Mouse (Mus musculus) hindbrain, embryonic 13.5 days (tissue): ENCODE data around the gene Usp18. TPM values are rescaled to one million over a fixed set of nuclear protein-coding genes. Genes with fewer than 3 reads are reported as not detected.

Experiments
- ATAC-seq: fragments of 200-750 bp; cut with Nextera tagmentation; 2 replicates; pipeline ENCODE4 v1.8.0; 2017; ENCODE audit warnings: moderate TSS enrichment; ENCODE audit not compliant: low FRiP score
- H3K27ac ChIP-seq: fragments of 300-500 bp; sonication (generic); 2 replicates; pipeline ENCODE4 v1.5.1; 2015; ENCODE audit warnings: inconsistent platforms, mild to moderate bottlenecking, moderate library complexity
- H3K27me3 ChIP-seq: fragments of 300-500 bp; sonication (generic); 2 replicates; pipeline ENCODE4 v1.6.1; 2015; ENCODE audit warnings: mild to moderate bottlenecking, inconsistent platforms
- H3K36me3 ChIP-seq: fragments of 300-500 bp; sonication (generic); 2 replicates; pipeline ENCODE4 v1.6.1; 2015; ENCODE audit warnings: mild to moderate bottlenecking, inconsistent platforms
- H3K4me1 ChIP-seq: fragments of 300-500 bp; sonication (generic); replicated peaks from 2 replicates; pipeline ENCODE4 v1.6.1; 2015; ENCODE audit warnings: inconsistent platforms
- H3K4me2 ChIP-seq: fragments of 300-500 bp; sonication (generic); 2 replicates; pipeline ENCODE4 v1.6.1; 2015; ENCODE audit warnings: inconsistent platforms, mild to moderate bottlenecking, moderate library complexity
- H3K4me3 ChIP-seq: fragments of 300-500 bp; sonication (generic); 2 replicates; pipeline ENCODE4 v1.5.1; 2015; ENCODE audit warnings: mild to moderate bottlenecking, inconsistent platforms
- H3K9ac ChIP-seq: fragments of 300-500 bp; sonication (generic); 2 replicates; pipeline ENCODE4 v1.6.1; 2015; ENCODE audit warnings: mild to moderate bottlenecking, inconsistent platforms
- H3K9me3 ChIP-seq: fragments of 300-500 bp; sonication (generic); 2 replicates; pipeline ENCODE4 v1.6.1; 2016; ENCODE audit warnings: inconsistent platforms
- WGBS: fragments of 180-500 bp; shearing (Covaris S2); methylation state at CpG from one replicate; pipeline ENCODE4 v1.1.7; 2015; 5-methylcytosine and 5-hydroxymethylcytosine counted together
- polyA plus RNA-seq: library from polyadenylated mRNA; unstranded; fragments of >200 nt; fragmentation: Nextera tagmentation; extraction: Ambion mirVana; gene quantifications from 2 replicates; pipeline ENCODE4 v1.2.1, GENCODE M21; 2015

Gene Usp18
- polyA plus RNA-seq, 1 experiment from 2014 or later = 0.96 TPM

GRCm38 (mm10) chr6:121270156-121270555, 24.4 kb downstream of the Usp18 start:
- no peak for ATAC-seq
- 86% methylated on average over 6 of the region's 6 CpGs for WGBS

DNA sequence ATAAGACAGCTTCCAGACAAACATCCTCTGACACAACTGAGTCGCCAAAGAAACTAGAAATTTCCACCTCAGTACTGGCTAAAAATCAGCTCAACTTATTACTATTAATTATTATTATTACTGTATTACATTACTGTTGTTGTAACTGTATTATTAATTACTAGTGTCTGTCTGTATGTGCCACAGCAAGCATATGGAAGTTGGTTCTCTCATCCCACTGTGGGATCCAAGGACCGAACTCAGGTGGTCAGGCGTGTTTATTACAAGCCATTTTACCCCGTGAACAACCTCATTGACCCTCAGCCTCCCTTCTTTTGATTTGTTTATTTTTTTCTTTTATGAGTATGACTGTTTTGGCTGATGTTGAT, 26.0 kb downstream of the Usp18 start:
- Histone ChIP-seq H3K27ac (no peak overlapping the region), H3K4me3 (no peak overlapping the region), H3K4me1 (peaks cover 2% of the 10 kb centered on the region; the same call in 1 of the 2 replicates), H3K9me3 (no peaks in the 10 kb centered on the region), H3K9ac (no peak overlapping the region), H3K4me2 (peak overlapping the region; percentile 61), H3K36me3 (no peaks in the 10 kb centered on the region), H3K27me3 (no peaks in the 10 kb centered on the region)
- peak; percentile 53; the same call in 1 of the 2 replicates for ATAC-seq
- 17% methylated on average over 4 of the region's 4 CpGs for WGBS

More at GRCm38 (mm10) chr6:121270156-121270555, 24.4 kb downstream of the Usp18 start:
- no peak overlapping the region for H3K4me2 ChIP-seq
- peaks cover 2% of the 10 kb centered on the region; the same call in 1 of the 2 replicates for H3K4me1 ChIP-seq
- no peak overlapping the region for H3K9ac ChIP-seq
- H3K27me3 ChIP-seq = no peaks in the 10 kb centered on the region
- no peak overlapping the region for H3K4me3 ChIP-seq
- H3K27ac ChIP-seq = no peak overlapping the region
- H3K36me3 ChIP-seq = no peaks in the 10 kb centered on the region
- 0 out of 2 replicates have a peak, but pooled peaks cover 6% of the 10 kb centered on the region for H3K9me3 ChIP-seq

DNA sequence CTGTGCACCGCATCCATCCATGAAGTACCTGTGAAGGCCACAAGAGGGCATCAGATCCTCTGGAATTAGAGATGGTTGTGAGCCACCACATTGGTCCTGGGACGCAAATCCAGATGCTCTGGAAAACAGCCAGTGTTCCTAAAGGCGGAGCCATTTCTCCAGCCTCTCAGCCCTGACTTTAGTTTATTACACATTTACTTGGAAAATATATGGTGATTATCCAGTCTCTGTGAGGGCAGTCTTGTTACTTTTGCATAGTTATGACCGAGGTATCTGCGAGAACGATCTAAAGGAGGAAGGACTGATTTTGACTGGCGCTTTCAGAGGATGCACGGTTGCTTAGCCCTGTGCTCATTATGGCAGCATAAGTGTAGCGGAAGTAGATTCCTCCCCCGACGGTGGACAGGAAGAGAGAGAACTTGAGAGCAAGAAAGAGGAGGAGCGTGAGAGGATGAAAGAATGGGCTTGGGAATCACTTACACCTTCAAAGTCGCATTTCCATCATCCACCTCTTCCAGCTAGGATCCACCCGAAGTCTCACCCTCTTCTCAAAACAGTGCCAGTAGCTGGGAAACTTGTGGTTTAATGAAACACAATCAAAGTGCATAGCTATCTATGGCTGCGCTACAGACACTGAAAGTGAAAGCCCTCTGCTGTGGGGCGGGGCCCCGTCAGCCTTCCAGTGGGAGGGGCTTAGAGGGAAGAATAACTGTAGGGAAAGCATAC, 26.5 kb downstream of the Usp18 start:
- no peaks in the 10 kb centered on the region for H3K36me3 ChIP-seq
- peak overlapping the region; percentile 53; the same call in 1 of the 2 replicates for H3K9ac ChIP-seq
- H3K4me2 ChIP-seq = peak overlapping the region; percentile 61
- peak overlapping the region; percentile 85 for H3K27ac ChIP-seq
- 17% methylated on average over 17 of the region's 17 CpGs for WGBS
- peak overlapping the region; percentile 42 for H3K4me3 ChIP-seq
- H3K9me3 ChIP-seq = no peaks in the 10 kb centered on the region
- H3K4me1 ChIP-seq = peaks cover 2% of the 10 kb centered on the region; the same call in 1 of the 2 replicates
- ATAC-seq = peak; percentile 95
- no peaks in the 10 kb centered on the region for H3K27me3 ChIP-seq

DNA sequence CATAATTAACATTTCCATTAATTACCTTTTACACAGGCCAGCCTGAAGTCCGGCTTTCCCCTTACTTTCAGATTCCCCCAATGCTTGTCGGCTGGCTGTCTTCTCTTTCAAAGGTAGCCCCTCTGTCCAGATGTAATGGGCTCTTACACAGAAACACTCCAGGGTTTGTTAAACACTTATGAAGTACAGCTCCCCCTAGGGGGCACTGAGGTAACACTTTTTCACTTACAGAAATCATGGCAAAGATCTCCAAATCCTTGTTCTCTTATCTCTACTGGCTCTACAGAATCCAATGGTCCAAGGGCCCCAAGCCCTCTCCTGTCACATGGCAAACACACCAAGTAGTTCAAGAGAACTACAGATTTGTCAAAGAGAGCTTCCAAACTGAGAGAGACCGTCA, 28.6 kb downstream of the Usp18 start:
- Histone ChIP-seq H3K9ac (no peak overlapping the region), H3K9me3 (no peaks in the 10 kb centered on the region), H3K4me2 (no peak overlapping the region), H3K27ac (no peak overlapping the region), H3K36me3 (no peaks in the 10 kb centered on the region), H3K4me3 (no peak overlapping the region), H3K4me1 (peaks cover 2% of the 10 kb centered on the region; the same call in 1 of the 2 replicates), H3K27me3 (0 out of 2 replicates have a peak, but pooled peaks cover 3% of the 10 kb centered on the region)
- no peak for ATAC-seq
- 89% methylated on average over 3 of the region's 3 CpGs for WGBS

GRCm38 (mm10) chr6:121284132-121284531, 38.4 kb downstream of the Usp18 start:
- 95% methylated on average over 5 of the region's 5 CpGs for WGBS
- Histone ChIP-seq H3K4me1 (no peaks in the 10 kb centered on the region), H3K9ac (no peak overlapping the region), H3K4me2 (no peak overlapping the region), H3K27ac (no peak overlapping the region), H3K9me3 (no peaks in the 10 kb centered on the region), H3K36me3 (no peaks in the 10 kb centered on the region), H3K4me3 (no peak overlapping the region), H3K27me3 (no peaks in the 10 kb centered on the region)
- ATAC-seq = no peak

GRCm38 (mm10) chr6:121299317-121299716, 53.6 kb downstream of the Usp18 start:
- no peaks in the 10 kb centered on the region for H3K36me3 ChIP-seq

GRCm38 (mm10) chr6:121299954-121300353, 54.2 kb downstream of the Usp18 start, which contains the start of gene Slc6a13:
Slc6a13 (plus strand) TSS chr6:121300227.
- 3% methylated on average over 11 of the region's 11 CpGs for WGBS
- 0 out of 2 replicates have a peak within 1 kb of the TSS, but pooled peaks have one; percentile 19 for H3K4me2 ChIP-seq

More at GRCm38 (mm10) chr6:121299317-121299716, 53.6 kb downstream of the Usp18 start:
- H3K4me2 ChIP-seq = no peak overlapping the region
- H3K27ac ChIP-seq = no peak overlapping the region
- no peaks in the 10 kb centered on the region for H3K9me3 ChIP-seq
- WGBS = 48% methylated on average over 7 of the region's 7 CpGs
- ATAC-seq = no peak
- peaks cover 7% of the 10 kb centered on the region; the same call in 1 of the 2 replicates for H3K27me3 ChIP-seq
- H3K9ac ChIP-seq = no peak overlapping the region
- no peak overlapping the region for H3K4me3 ChIP-seq
- peaks cover 4% of the 10 kb centered on the region; the same call in 1 of the 2 replicates for H3K4me1 ChIP-seq

DNA sequence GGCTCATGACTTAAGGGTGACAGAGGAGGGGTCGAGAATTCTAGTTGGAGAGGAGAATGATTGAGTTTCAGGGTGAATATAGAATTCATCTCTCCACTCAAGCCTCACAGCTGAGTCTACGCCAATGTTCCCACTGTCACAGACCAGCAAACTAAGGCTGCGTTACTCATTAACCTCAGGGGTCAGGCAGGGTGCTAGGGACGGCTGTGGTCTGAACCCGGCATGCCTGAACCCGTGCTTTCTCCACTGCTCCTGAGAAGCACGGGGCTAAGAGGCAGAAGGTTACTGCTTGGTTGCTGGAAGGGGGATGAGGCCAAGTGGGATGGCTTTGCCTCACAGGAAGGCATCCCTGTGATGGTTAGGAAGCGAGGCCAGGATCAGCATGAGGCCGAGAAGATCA, 54.8 kb downstream of the Usp18 start:
- no peaks in the 10 kb centered on the region for H3K36me3 ChIP-seq
- peaks cover 7% of the 10 kb centered on the region; the same call in 1 of the 2 replicates for H3K27me3 ChIP-seq
- no peak for ATAC-seq
- no peak overlapping the region for H3K9ac ChIP-seq
- WGBS = 55% methylated on average over 9 of the region's 9 CpGs
- H3K4me2 ChIP-seq = 0 out of 2 replicates have a peak overlapping the region, but pooled peaks have one; percentile 19
- H3K4me3 ChIP-seq = no peak overlapping the region
- H3K4me1 ChIP-seq = peaks cover 4% of the 10 kb centered on the region; the same call in 1 of the 2 replicates
- H3K9me3 ChIP-seq = no peaks in the 10 kb centered on the region
- H3K27ac ChIP-seq = no peak overlapping the region

More at GRCm38 (mm10) chr6:121299954-121300353, 54.2 kb downstream of the Usp18 start, which contains the start of gene Slc6a13:
- no peak within 1 kb of the TSS for H3K9ac ChIP-seq
- no peak within 1 kb of the TSS for H3K27ac ChIP-seq
- no peaks in the 10 kb centered on the region for H3K36me3 ChIP-seq
- H3K4me3 ChIP-seq = no peak within 1 kb of the TSS
- peaks cover 7% of the 10 kb centered on the region; the same call in 1 of the 2 replicates for H3K27me3 ChIP-seq
- H3K4me1 ChIP-seq = peaks cover 4% of the 10 kb centered on the region; the same call in 1 of the 2 replicates
- no peaks in the 10 kb centered on the region for H3K9me3 ChIP-seq
- no peak for ATAC-seq

GRCm38 (mm10) chr6:121303466-121304220, 57.9 kb downstream of the Usp18 start:
- H3K9me3 ChIP-seq = no peaks in the 10 kb centered on the region
- no peaks in the 10 kb centered on the region for H3K36me3 ChIP-seq
- H3K9ac ChIP-seq = no peak overlapping the region
- peaks cover 7% of the 10 kb centered on the region; the same call in 1 of the 2 replicates for H3K27me3 ChIP-seq
- WGBS = 72% methylated on average over 10 of the region's 10 CpGs
- peaks cover 4% of the 10 kb centered on the region; the same call in 1 of the 2 replicates for H3K4me1 ChIP-seq
- no peak overlapping the region for H3K4me3 ChIP-seq
- ATAC-seq = no peak
- H3K27ac ChIP-seq = no peak overlapping the region
- no peak overlapping the region for H3K4me2 ChIP-seq

- peaks cover 7% of the 10 kb centered on the region; the same call in 1 of the 2 replicates for H3K27me3 ChIP-seq
- H3K4me3 ChIP-seq = no peak overlapping the region
- H3K27ac ChIP-seq = no peak overlapping the region
- no peaks in the 10 kb centered on the region for H3K36me3 ChIP-seq
- H3K9ac ChIP-seq = no peak overlapping the region
- whole genome bisulfite sequencing = 87% methylated on average over 9 of the region's 9 CpGs
- peaks cover 4% of the 10 kb centered on the region; the same call in 1 of the 2 replicates for H3K4me1 ChIP-seq
- no peak for ATAC-seq
- H3K9me3 ChIP-seq = no peaks in the 10 kb centered on the region
- no peak overlapping the region for H3K4me2 ChIP-seq
Observed at GRCm38 (mm10) chr6:121304630-121305029, 58.9 kb downstream of the Usp18 start.

DNA sequence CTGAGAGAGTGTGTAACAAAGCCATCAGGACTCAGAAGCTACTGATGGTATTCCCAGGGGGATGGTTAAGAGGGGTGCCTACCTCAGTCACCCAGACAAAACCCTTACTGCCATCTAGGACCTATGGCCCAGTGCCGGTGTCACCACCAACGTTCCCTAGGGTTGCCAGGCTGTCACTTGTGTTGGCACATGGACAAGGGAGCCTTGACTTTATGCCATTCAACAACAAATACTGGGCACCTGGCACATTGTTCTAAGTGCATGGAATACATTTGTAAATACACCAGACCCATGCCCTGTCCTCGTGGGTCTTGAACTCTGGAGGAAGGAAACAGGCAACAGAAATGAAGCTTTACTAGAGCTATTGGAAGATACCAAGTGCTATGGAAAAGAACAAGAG, 59.9 kb downstream of the Usp18 start:
- no peak for ATAC-seq
- Histone ChIP-seq H3K27me3 (no peaks in the 10 kb centered on the region), H3K36me3 (no peaks in the 10 kb centered on the region), H3K4me1 (no peaks in the 10 kb centered on the region), H3K4me2 (no peak overlapping the region), H3K9me3 (no peaks in the 10 kb centered on the region), H3K4me3 (no peak overlapping the region), H3K9ac (no peak overlapping the region), H3K27ac (no peak overlapping the region)
- WGBS = 94% methylated on average over 3 of the region's 3 CpGs

GRCm38 (mm10) chr6:121310984-121311383, 65.3 kb downstream of the Usp18 start:
- Histone ChIP-seq H3K27ac (no peak overlapping the region), H3K9me3 (no peaks in the 10 kb centered on the region), H3K27me3 (no peaks in the 10 kb centered on the region), H3K36me3 (no peaks in the 10 kb centered on the region), H3K4me3 (no peak overlapping the region), H3K9ac (no peak overlapping the region), H3K4me1 (no peaks in the 10 kb centered on the region), H3K4me2 (no peak overlapping the region)
- no peak for ATAC-seq
- 92% methylated on average over 6 of the region's 6 CpGs for WGBS
